Mouse (Mus musculus) C2C12 (cell line): ENCODE measurements around the gene Fhit. TPM values are rescaled to one million over a fixed set of nuclear protein-coding genes. Genes with fewer than 3 reads are reported as not detected.

Experiments used
- H3K27me3 ChIP-seq: one replicate; pipeline ENCODE4 v1.6.1; 2011; ENCODE audit not compliant: control insufficient read depth, insufficient read depth, insufficient read length
- H3K36me3 ChIP-seq: one replicate; pipeline ENCODE4 v1.6.1; 2011; ENCODE audit not compliant: control insufficient read depth, insufficient read depth
- H3K4me3 ChIP-seq: one replicate; pipeline ENCODE4 v1.5.1; 2011; ENCODE audit warnings: mild to moderate bottlenecking, control low read depth; ENCODE audit not compliant: poor library complexity, insufficient read depth, severe bottlenecking
- H3K79me2 ChIP-seq: one replicate; pipeline ENCODE4 v1.6.1; 2011; ENCODE audit not compliant: control insufficient read depth, insufficient read depth
- H3K79me3 ChIP-seq: one replicate; pipeline ENCODE4 v1.6.1; 2011; ENCODE audit warnings: low read depth, control low read depth
- H3ac ChIP-seq: one replicate; pipeline ENCODE3; 2011; ENCODE audit warnings: low read depth; ENCODE audit not compliant: control insufficient read depth, insufficient read length
- CEBPB ChIP-seq: IDR thresholded peaks from one replicate; pipeline ENCODE4 v1.6.1; 2011; ENCODE audit warnings: low read depth, mild to moderate bottlenecking, control low read depth, moderate library complexity
- CTCF ChIP-seq: IDR thresholded peaks from one replicate; pipeline ENCODE4 v1.5.1; 2011; ENCODE audit not compliant: control insufficient read depth, insufficient read depth, insufficient read length
- FOSL1 ChIP-seq: IDR thresholded peaks from one replicate; pipeline ENCODE4 v1.8.0; 2011; ENCODE audit warnings: mild to moderate bottlenecking, low read length; ENCODE audit not compliant: poor library complexity, insufficient read depth, severe bottlenecking
- MAX ChIP-seq: IDR thresholded peaks from one replicate; pipeline ENCODE4 v1.6.1; 2011; ENCODE audit warnings: mild to moderate bottlenecking, control low read depth
- MYOD1 ChIP-seq: IDR thresholded peaks from one replicate; pipeline ENCODE4 v1.6.1; 2011; ENCODE audit warnings: low read depth; ENCODE audit not compliant: control insufficient read depth, insufficient read length
- MYOG ChIP-seq: IDR thresholded peaks from one replicate; pipeline ENCODE4 v1.6.1; 2011; ENCODE audit not compliant: control insufficient read depth, insufficient read length; ENCODE audit errors: extremely low read depth
- USF1 ChIP-seq: IDR thresholded peaks from one replicate; pipeline ENCODE4 v1.6.1; 2011; ENCODE audit warnings: low read depth, mild to moderate bottlenecking, control low read depth, moderate library complexity
- polyA plus RNA-seq: library from polyadenylated mRNA; unstranded; fragments of >200 nt; fragmentation: generic; extraction: Trizol; gene quantifications from one replicate; pipeline ENCODE4 v1.2.1, GENCODE M21; 2012; ENCODE audit warnings: missing spikeins

Gene Fhit
- polyA plus RNA-seq, 1 experiment, result not detected

- no peaks in the 10 kb centered on the region for H3K36me3 ChIP-seq
- H3ac ChIP-seq, result no peak overlapping the region
- TF ChIP-seq USF1 (no peak), MAX (no peak), CEBPB (no peak), FOSL1 (no peak), MYOD1 (no peak), MYOG (no peak), CTCF (no peak)
- no peak overlapping the region for H3K4me3 ChIP-seq
- H3K79me3 ChIP-seq, result no peaks in the 10 kb centered on the region
- H3K79me2 ChIP-seq, result no peaks in the 10 kb centered on the region
- H3K27me3 ChIP-seq, result no peaks in the 10 kb centered on the region
These were observed 1477.5 kb downstream of the Fhit start for GRCm38 (mm10) chr14:9684362-9684761.

GRCm38 (mm10) chr14:9672728-9673127, 1489.1 kb downstream of the Fhit start:
- TF ChIP-seq MYOD1 (no peak), MAX (no peak), FOSL1 (no peak), CEBPB (no peak), CTCF (no peak), MYOG (no peak), USF1 (no peak)
- Histone ChIP-seq H3K27me3 (no peaks in the 10 kb centered on the region), H3ac (no peak overlapping the region), H3K36me3 (no peaks in the 10 kb centered on the region), H3K79me2 (no peaks in the 10 kb centered on the region), H3K4me3 (no peak overlapping the region), H3K79me3 (no peaks in the 10 kb centered on the region)

GRCm38 (mm10) chr14:9671776-9672175, 1490.1 kb downstream of the Fhit start:
- Histone ChIP-seq H3K79me3 (no peaks in the 10 kb centered on the region), H3ac (no peak overlapping the region), H3K36me3 (no peaks in the 10 kb centered on the region), H3K79me2 (no peaks in the 10 kb centered on the region), H3K4me3 (no peak overlapping the region), H3K27me3 (no peaks in the 10 kb centered on the region)
- TF ChIP-seq FOSL1 (no peak), USF1 (no peak), MYOD1 (no peak), MYOG (no peak), CTCF (no peak), CEBPB (no peak), MAX (no peak)

- H3K79me3 ChIP-seq, result no peaks in the 10 kb centered on the region
- no peaks in the 10 kb centered on the region for H3K79me2 ChIP-seq
- H3K36me3 ChIP-seq, result no peaks in the 10 kb centered on the region
- H3K27me3 ChIP-seq, result no peaks in the 10 kb centered on the region
- no peak overlapping the region for H3K4me3 ChIP-seq
- H3ac ChIP-seq, result no peak overlapping the region
- TF ChIP-seq USF1 (no peak), CEBPB (no peak), CTCF (no peak), FOSL1 (no peak), MYOD1 (no peak), MAX (no peak), MYOG (no peak)
These were observed 1492.1 kb downstream of the Fhit start for GRCm38 (mm10) chr14:9669766-9670165.

- no peaks in the 10 kb centered on the region for H3K36me3 ChIP-seq
- no peak overlapping the region for H3ac ChIP-seq
- no peaks in the 10 kb centered on the region for H3K79me3 ChIP-seq
- no peaks in the 10 kb centered on the region for H3K27me3 ChIP-seq
- no peak overlapping the region for H3K4me3 ChIP-seq
- H3K79me2 ChIP-seq, result no peaks in the 10 kb centered on the region
- TF ChIP-seq MYOD1 (no peak), USF1 (no peak), MAX (no peak), CEBPB (no peak), FOSL1 (no peak), CTCF (no peak), MYOG (no peak)
These were observed 1503.4 kb downstream of the Fhit start for GRCm38 (mm10) chr14:9658445-9658844.

- TF ChIP-seq FOSL1 (no peak), MYOG (no peak), CTCF (no peak), USF1 (no peak), MAX (no peak), CEBPB (no peak), MYOD1 (no peak)
- no peaks in the 10 kb centered on the region for H3K36me3 ChIP-seq
- H3K4me3 ChIP-seq, result no peak overlapping the region
- H3K27me3 ChIP-seq, result no peaks in the 10 kb centered on the region
- H3K79me3 ChIP-seq, result no peaks in the 10 kb centered on the region
- no peak overlapping the region for H3ac ChIP-seq
- no peaks in the 10 kb centered on the region for H3K79me2 ChIP-seq
These were observed 1510.4 kb downstream of the Fhit start for GRCm38 (mm10) chr14:9651417-9651816.
